Mouse (Mus musculus): ENCODE measurements around the gene Gm20547.
"Not testable (repeated sequence)": the region's sequence is repeated elsewhere in the genome, so short reads cannot be mapped to it uniquely, and the experiment has no call there.

The Gm20547 gene

DNA sequence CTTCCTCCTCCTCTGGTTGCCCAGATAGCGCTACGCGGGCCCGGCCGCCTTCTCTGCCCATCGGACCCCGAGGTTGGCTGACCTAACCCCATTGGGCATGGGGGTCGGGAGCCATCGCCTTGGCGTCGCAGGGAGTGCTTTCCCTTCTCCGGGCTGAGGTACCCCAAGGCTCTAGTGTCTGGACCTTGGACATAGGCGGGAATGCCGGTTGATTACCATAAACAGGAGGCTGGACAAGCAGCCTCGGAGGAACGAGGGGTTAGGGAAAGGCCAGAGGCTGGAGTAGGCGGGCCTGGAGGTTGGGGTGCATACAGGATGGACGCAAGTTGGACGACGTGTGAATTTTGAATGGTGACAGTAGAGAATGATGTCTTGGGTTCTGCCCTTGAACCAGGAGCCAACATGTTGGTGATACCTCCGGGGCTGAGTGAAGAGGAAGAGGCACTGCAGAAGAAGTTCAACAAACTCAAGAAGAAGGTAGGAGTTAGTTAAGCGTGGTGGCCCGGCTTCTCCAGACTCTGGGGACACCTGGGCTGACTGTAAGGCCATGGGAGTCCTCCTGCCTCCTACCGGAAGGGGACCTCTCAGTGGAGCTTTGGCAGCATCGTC lies 31.2 kb downstream of the Gm20547 start:
- DNase-seq: no peak

- DNase-seq: peak; percentile 98
These were observed 31.9 kb downstream of the Gm20547 start, which contains the start of the genes Skiv2l and Nelfe for GRCm38 (mm10) chr17:34849722-34850516. Gene Skiv2l, minus strand, starts transcription at chr17:34850210. Gene Nelfe, plus strand, starts transcription at chr17:34850391.

GRCm38 (mm10) chr17:34847615-34848014 lies 34.2 kb downstream of the Gm20547 start:
- DNase-seq: no peak

DNA sequence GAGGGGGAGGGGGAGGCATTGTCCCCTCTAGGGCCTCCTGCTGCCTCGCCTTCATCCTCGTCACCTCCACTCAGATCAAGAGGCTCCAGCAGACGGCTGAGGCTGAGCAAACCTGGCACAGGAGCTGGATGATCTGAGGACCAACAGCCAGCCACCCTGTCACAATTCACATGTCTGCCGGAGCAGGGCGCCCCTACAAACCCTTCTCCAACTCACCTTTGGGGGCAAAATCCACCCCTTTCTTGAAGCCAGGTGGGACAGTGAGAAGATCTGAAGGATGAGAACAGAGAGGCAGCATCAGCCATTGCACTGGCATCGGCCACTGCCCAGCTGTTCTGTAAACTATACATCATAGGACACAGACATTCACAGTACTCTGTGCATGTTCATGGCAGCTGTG lies 34.6 kb downstream of the Gm20547 start:
- DNase-seq: no peak

- no peak for DNase-seq
These were observed 37.0 kb downstream of the Gm20547 start for GRCm38 (mm10) chr17:34844884-34845283.

DNA sequence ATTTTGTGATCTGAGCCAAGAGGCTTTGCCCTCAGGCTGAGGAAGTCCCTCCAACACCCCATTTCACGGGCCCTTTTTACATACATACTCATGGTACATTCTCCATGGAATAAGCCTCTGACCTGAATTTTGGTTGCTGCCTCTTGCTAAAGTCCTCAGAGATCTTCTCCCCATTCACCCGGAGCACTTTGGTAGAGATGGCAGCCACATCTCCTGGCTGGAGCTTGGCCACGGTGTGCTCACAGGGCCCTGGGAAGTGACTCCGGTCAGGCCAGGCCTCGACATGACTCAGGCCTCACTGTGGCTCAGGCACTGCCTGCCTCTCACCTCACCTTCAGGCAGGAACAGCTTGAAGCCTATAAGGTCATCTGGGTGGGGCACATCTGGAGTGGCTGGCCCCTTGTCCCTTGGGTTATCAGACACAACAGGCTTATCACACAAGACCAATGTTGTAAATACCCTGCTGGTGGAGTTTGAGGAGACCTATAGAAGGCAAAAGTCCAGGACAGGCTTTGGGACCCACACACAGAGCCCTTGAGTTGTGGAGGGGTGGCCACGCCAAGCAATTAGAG lies 41.0 kb downstream of the Gm20547 start:
- no peak for DNase-seq

DNA sequence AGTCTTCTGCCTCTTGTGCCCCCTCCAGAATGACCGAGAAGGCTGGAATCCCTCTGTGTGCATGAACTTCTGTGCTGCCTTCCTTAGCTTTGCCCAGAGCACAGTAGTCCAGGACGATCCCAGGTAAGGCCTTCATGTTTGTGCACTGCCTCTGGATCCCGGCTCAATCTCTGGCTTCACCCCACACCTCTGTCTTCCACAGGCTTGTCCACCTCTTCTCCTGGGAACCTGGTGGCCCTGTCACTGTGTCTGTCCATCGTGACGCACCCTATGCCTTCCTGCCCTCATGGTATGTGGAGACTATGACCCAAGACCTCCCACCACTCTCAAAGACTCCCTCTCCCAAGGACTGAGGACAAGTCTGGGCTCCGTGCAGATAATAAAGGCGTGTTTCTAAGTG lies 43.1 kb downstream of the Gm20547 start:
- no peak for DNase-seq

- DNase-seq: no peak
These were observed 44.1 kb downstream of the Gm20547 start for GRCm38 (mm10) chr17:34837464-34838324.

GRCm38 (mm10) chr17:34836856-34837221 lies 45.0 kb downstream of the Gm20547 start, which contains the start of the genes Stk19 and Dxo:
Gene Stk19, minus strand, starts transcription at chr17:34836945.
Gene Dxo, plus strand, starts transcription at chr17:34837019.
- peak; percentile 96 for DNase-seq

- DNase-seq: no peak
These were observed 45.5 kb downstream of the Gm20547 start for GRCm38 (mm10) chr17:34836155-34836855.

GRCm38 (mm10) chr17:34830776-34831175 lies 51.1 kb downstream of the Gm20547 start:
- not testable (repeated sequence) for DNase-seq

DNA sequence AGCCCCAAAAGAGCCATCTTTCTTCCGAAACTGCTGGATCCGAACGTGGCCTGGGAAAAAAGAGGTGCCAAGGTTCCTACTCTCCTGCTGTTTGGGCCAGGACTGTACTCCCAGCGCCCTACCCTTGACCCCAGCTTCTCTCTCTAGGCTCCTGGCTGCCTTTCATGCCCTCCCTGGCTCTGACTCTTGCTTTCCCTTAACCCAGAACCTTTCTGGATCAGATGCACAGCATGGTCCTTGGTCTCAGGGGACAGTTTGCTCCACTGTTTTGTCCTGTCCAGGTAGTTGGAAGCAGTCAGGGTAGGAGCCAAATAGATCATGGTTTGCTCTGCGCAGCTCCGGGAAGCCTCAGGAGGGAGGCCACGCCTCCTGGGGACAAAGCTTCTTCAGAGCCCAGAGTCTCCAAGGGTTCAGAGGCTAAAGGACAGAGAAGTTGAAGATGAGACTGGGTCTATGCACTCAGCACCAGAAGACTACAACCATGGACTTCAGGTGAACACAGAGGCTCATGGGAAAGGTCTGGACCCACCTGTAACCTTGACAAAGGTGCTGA lies 66.9 kb downstream of the Gm20547 start:
- DNase-seq: peak; percentile 51

DNA sequence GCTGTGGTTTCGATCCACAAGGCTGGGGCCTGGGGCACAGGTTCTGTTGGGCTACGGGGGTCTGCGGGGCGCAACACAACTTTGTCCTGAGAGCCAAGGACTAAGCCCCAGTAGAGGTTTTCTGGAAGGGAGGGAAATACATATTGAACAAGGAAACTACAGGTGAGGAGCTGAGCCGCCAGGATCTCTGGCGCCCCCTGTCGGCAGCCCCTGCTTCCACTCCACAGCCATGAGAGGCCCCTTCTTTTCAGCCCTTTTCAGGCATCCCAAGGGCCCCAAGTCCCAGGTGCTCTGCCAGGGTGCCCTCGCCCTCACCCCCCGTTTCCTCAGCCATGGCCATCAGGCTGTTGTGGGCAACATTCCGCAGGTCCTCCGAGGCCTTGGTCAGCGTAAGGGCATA lies 68.1 kb downstream of the Gm20547 start:
- not testable (repeated sequence) for DNase-seq

GRCm38 (mm10) chr17:34811275-34811674 lies 70.6 kb downstream of the Gm20547 start:
- DNase-seq: no peak

- DNase-seq: not testable (repeated sequence)
These were observed 71.0 kb downstream of the Gm20547 start for GRCm38 (mm10) chr17:34810811-34811210.

DNA sequence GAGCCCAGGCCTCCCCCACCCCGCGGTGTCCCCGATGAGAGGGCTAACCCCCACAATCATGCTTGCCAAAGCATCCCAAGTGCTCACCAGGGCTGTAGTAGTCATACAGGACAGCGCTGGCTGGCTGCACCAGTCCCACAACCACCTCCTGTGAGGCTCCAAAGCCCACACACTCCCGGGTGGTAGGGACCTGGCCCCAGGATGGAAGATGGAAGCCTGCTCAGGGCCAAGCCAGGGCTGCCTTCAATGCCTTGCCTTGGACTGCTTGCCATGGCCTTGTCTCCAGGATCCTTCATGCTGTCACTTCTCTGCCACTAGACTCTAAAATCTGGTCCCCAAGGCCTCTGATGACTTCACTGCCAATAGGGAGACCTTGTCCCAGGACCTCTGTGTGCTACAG lies 71.4 kb downstream of the Gm20547 start:
- not testable (repeated sequence) for DNase-seq

DNA sequence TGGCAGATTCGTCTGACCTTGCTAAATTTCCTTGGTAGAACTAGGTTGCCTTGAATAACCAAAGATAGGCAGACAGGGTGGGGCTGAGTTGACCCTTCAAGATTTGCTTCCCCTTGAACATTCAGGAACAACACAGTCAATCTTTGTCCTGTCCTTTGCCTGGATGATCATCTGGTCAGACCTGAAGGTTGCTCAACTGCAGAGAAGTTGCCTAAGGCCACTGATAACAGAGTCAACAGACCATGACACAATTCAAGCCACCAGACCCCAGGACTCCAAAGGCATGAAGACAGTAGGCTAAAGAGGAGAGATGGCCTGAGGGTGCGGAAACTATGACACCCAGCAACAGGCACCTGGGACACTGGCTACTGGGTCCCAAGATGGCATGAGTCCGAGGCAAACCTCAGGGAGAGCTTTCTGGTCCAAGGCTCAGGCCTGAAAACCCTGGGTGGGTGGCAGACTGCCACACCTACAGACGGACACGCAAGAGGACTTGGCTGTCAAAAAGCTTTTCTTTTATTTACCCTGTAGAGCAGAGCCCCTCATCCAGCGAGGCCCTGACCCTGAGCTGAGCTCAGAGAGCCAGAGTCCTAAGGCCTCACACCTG lies 73.1 kb downstream of the Gm20547 start:
- DNase-seq: no peak

DNA sequence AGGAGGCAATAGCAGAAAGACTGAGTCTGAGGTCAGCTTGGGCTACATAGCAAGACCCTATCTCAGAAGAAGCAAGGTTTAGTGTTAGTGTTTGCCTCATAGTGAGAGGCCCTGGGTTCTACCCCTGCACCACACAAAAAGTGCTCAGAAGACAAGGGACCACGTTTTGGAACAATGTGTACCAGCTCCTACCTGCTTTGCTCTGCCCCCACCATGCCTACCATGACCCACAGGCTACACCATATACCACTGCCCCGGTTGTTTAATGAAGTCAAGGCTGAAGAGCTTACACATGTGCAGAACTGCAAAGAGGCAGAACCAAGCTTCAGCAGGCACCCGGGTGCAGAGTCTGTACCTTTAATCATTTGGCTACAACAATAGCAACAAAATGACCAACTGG lies 74.7 kb downstream of the Gm20547 start:
- no peak for DNase-seq

All from kidney, adult 9 months (tissue).